Mouse (Mus musculus): ENCODE data around the gene F830045P16Rik.

GRCm38 (mm10) chr2:129544919-129545318, 8.5 kb upstream of the F830045P16Rik start:
- TF ChIP-seq CTCF (conservative IDR thresholded peaks at IDR 0.05; ENCODE audit: low read length) (no peak), POU5F1 (IDR thresholded peaks at IDR 0.05; ENCODE audit: borderline replicate concordance, low read length) (no peak), NANOG (IDR thresholded peaks at IDR 0.05; ENCODE audit: borderline replicate concordance, low read length) (no peak)
